Mouse (Mus musculus) frontal cortex, postnatal 25 days (tissue): ENCODE results near the gene Map3k1.
"Not testable (repeated sequence)": the region's sequence is repeated elsewhere in the genome, so short reads cannot be mapped to it uniquely, and the experiment has no call there.

Experiments
- DNase-seq, 2 experiments: peaks; one replicate each; pipeline ENCODE4 v3.0.0; 2022; ENCODE audit warnings: low spot score in 2 of 2

Map3k1 gene

GRCm38 (mm10) chr13:111741991-111742615, 66.7 kb downstream of the Map3k1 start:
- DNase-seq, result peak in 1 of 2 experiments; percentile 31

GRCm38 (mm10) chr13:111741204-111741990, 67.4 kb downstream of the Map3k1 start:
- DNase-seq, result no peak

GRCm38 (mm10) chr13:111726898-111727297, 81.9 kb downstream of the Map3k1 start:
- DNase-seq, result no peak

- peak; percentile 78 to 86 for DNase-seq
Observed at GRCm38 (mm10) chr13:111725165-111726077, 83.4 kb downstream of the Map3k1 start.

- DNase-seq, result no peak
Observed at GRCm38 (mm10) chr13:111724811-111725164, 84.0 kb downstream of the Map3k1 start.

GRCm38 (mm10) chr13:111719726-111720125, 89.1 kb downstream of the Map3k1 start:
- no peak for DNase-seq

- no peak for DNase-seq
Observed at GRCm38 (mm10) chr13:111710531-111710930, 98.3 kb downstream of the Map3k1 start.

- not testable (repeated sequence) for DNase-seq
Observed at GRCm38 (mm10) chr13:111703952-111704351, 104.8 kb downstream of the Map3k1 start.

GRCm38 (mm10) chr13:111703396-111703795, 105.4 kb downstream of the Map3k1 start:
- no peak for DNase-seq
